8 mouse cellular contexts compared by ENCODE assay signal in genomic region chr12:112450883-112451282, GRCm38 (mm10). TPM values are rescaled to one million over a fixed set of nuclear protein-coding genes. Genes with fewer than 3 reads are reported as not detected.
DNase-seq lines count a peak whose midpoint lies in the region; ATAC-seq lines count a peak whose summit lies in the region.

No protein-coding gene starts in this region.

- DNase-seq in cerebellum, adult 18-20 months = peak; percentile 19 to 45
- DNase-seq in cerebellum, adult 8-10 months = no peak
- DNase-seq in neural tube, embryonic 10.5 days (ENCODE audit: extremely low spot score, low spot score) = peak; percentile 67
- DNase-seq in embryo, embryonic 11 days = peak; percentile 85
- DNase-seq in kidney, postnatal 10 days = peak; percentile 67
- peak; percentile 82 for DNase-seq in midbrain, embryonic 14.5 days
- no peak for DNase-seq in yolk sac, embryonic 10.5 days (ENCODE audit: low spot score)

- no peaks in the 10 kb centered on the region for H3K9me3 ChIP-seq in neural tube, embryonic 15.5 days (replicated peaks)
- H3K9me3 ChIP-seq in midbrain, embryonic 14.5 days (ENCODE audit: control insufficient read depth, low read length) = 0 out of 2 replicates have a peak, but pooled peaks cover 6% of the 10 kb centered on the region

- 28% methylated on average over 6 of the region's 6 CpGs for WGBS in neural tube, embryonic 15.5 days
- WGBS in midbrain, embryonic 14.5 days = 20% methylated on average over 6 of the region's 6 CpGs

- H3K4me3 ChIP-seq in neural tube, embryonic 15.5 days (replicated peaks) = no peak overlapping the region
- no peak overlapping the region for H3K4me3 ChIP-seq in midbrain, embryonic 14.5 days (replicated peaks; ENCODE audit: low read depth, low read length)

- peaks cover under 1% of the 10 kb centered on the region for H3K27me3 ChIP-seq in neural tube, embryonic 15.5 days (replicated peaks)
- H3K27me3 ChIP-seq in midbrain, embryonic 14.5 days (ENCODE audit: control insufficient read depth, insufficient read depth, low read length) = no peaks in the 10 kb centered on the region

- no peak overlapping the region for H3K27ac ChIP-seq in neural tube, embryonic 15.5 days (replicated peaks)
- no peak overlapping the region for H3K27ac ChIP-seq in midbrain, embryonic 14.5 days (replicated peaks; ENCODE audit: low read depth, low read length)

- H3K36me3 ChIP-seq in neural tube, embryonic 15.5 days = no peaks in the 10 kb centered on the region
- H3K36me3 ChIP-seq in midbrain, embryonic 14.5 days (ENCODE audit: control insufficient read depth, insufficient read depth, low read length) = no peaks in the 10 kb centered on the region

- no peak overlapping the region for H3K4me2 ChIP-seq in neural tube, embryonic 15.5 days
- no peak overlapping the region for H3K4me2 ChIP-seq in midbrain, embryonic 14.5 days (ENCODE audit: low read length)

- peaks cover 14% of the 10 kb centered on the region; the same call in 1 of the 2 replicates for H3K4me1 ChIP-seq in neural tube, embryonic 15.5 days
- peaks cover 20% of the 10 kb centered on the region for H3K4me1 ChIP-seq in midbrain, embryonic 14.5 days (ENCODE audit: control insufficient read depth, insufficient read depth, low read length)

- no peak overlapping the region for H3K9ac ChIP-seq in neural tube, embryonic 15.5 days (replicated peaks)
- H3K9ac ChIP-seq in midbrain, embryonic 14.5 days (replicated peaks; ENCODE audit: low read length) = no peak overlapping the region

- ATAC-seq in neural tube, embryonic 15.5 days (ENCODE audit: low FRiP score) = no peak
- peak; percentile 27; the same call in 1 of the 2 replicates for ATAC-seq in midbrain, embryonic 14.5 days (ENCODE audit: low FRiP score, low TSS enrichment)

RNA-seq across cellular contexts. Expression of gene A530016L24Rik, which starts 38.4 kb away (rescaled TPM):
- 0.06 and 0.20 TPM in 2 replicates for polyA plus RNA-seq in neural tube, embryonic 15.5 days (2015; fragmentation: Nextera tagmentation; extraction: Ambion mirVana)
- 0.12 TPM in 1 of 2 replicates, not detected in the other for polyA plus RNA-seq in midbrain, embryonic 14.5 days (2014; fragmentation: Nextera tagmentation; extraction: Ambion mirVana)

Comparison
In these comparisons a context has a peak if more than half of its experiments do, and no peak if none do; other contexts are left out.
1. DNase-seq: peak in cerebellum, adult 18-20 months (2 of 2), neural tube, embryonic 10.5 days (single experiment), embryo, embryonic 11 days (single experiment), kidney, postnatal 10 days (single experiment) and midbrain, embryonic 14.5 days (single experiment); none in cerebellum, adult 8-10 months (single experiment) and yolk sac, embryonic 10.5 days (single experiment).